Mouse (Mus musculus) hindbrain, embryonic 16.5 days (tissue): Measurements from ENCODE around the gene Syt1. TPM values are rescaled to one million over a fixed set of nuclear protein-coding genes. Genes with fewer than 3 reads are reported as not detected.
A peak's percentile ranks its signal among the peaks of the same experiment; 100 is the strongest.

Experiments
- ATAC-seq: fragments of 200-750 bp; cut with Nextera tagmentation; 2 replicates; pipeline ENCODE4 v1.8.0; 2017; ENCODE audit warnings: moderate TSS enrichment, moderate library complexity
- H3K27ac ChIP-seq: fragments of 300-500 bp; sonication (generic); 2 replicates; pipeline ENCODE4 v1.5.1; 2014; ENCODE audit warnings: low read depth, mild to moderate bottlenecking, control low read depth, low read length, moderate library complexity
- H3K27me3 ChIP-seq: fragments of 300-500 bp; sonication (generic); replicated peaks from 2 replicates; pipeline ENCODE4 v1.6.1; 2014; ENCODE audit warnings: low read length; ENCODE audit not compliant: control insufficient read depth, insufficient read depth
- H3K36me3 ChIP-seq: fragments of 300-500 bp; sonication (generic); 2 replicates; pipeline ENCODE4 v1.6.1; 2014; ENCODE audit warnings: mild to moderate bottlenecking, low read length, moderate library complexity, mixed read lengths; ENCODE audit not compliant: control insufficient read depth, insufficient read depth
- H3K4me1 ChIP-seq: fragments of 300-500 bp; sonication (generic); 2 replicates; pipeline ENCODE4 v1.6.1; 2014; ENCODE audit warnings: low read depth, low read length; ENCODE audit not compliant: control insufficient read depth, insufficient read depth
- H3K4me2 ChIP-seq: fragments of 300-500 bp; sonication (generic); 2 replicates; pipeline ENCODE4 v1.6.1; 2014; ENCODE audit warnings: mild to moderate bottlenecking, low read length, control low read depth, moderate library complexity
- H3K4me3 ChIP-seq: fragments of 300-500 bp; sonication (generic); 2 replicates; pipeline ENCODE4 v1.5.1; 2014; ENCODE audit warnings: mild to moderate bottlenecking, low read length, control low read depth, moderate library complexity
- H3K9ac ChIP-seq: fragments of 300-500 bp; sonication (generic); 2 replicates; pipeline ENCODE4 v1.6.1; 2014; ENCODE audit warnings: low read depth, mild to moderate bottlenecking, control low read depth, low read length, moderate library complexity
- H3K9me3 ChIP-seq: fragments of 300-500 bp; sonication (generic); 2 replicates; pipeline ENCODE4 v1.6.1; 2014; ENCODE audit warnings: mild to moderate bottlenecking, low read length, moderate library complexity; ENCODE audit not compliant: control insufficient read depth
- WGBS: fragments of 180-500 bp; shearing (Covaris S2); extraction: QIAGEN DNeasy Blood & Tissue Kit; methylation state at CpG from one replicate; pipeline ENCODE4 v1.1.7; 2014; 5-methylcytosine and 5-hydroxymethylcytosine counted together
- polyA plus RNA-seq: library from polyadenylated mRNA; unstranded; fragments of >200 nt; fragmentation: Nextera tagmentation; extraction: Ambion mirVana; gene quantifications from 2 replicates; pipeline ENCODE4 v1.2.1, GENCODE M21; 2015

The Syt1 gene
- polyA plus RNA-seq, 1 experiment from 2014 or later: 149 TPM

- no peaks in the 10 kb centered on the region for H3K36me3 ChIP-seq
- 66% methylated on average over 4 of the region's 4 CpGs for WGBS
- ATAC-seq: no peak
- no peak overlapping the region for H3K4me3 ChIP-seq
- H3K4me2 ChIP-seq: no peak overlapping the region
- no peaks in the 10 kb centered on the region for H3K9me3 ChIP-seq
- no peak overlapping the region for H3K9ac ChIP-seq
- H3K4me1 ChIP-seq: peaks cover 5% of the 10 kb centered on the region; the same call in 1 of the 2 replicates
- H3K27ac ChIP-seq: no peak overlapping the region
- no peaks in the 10 kb centered on the region for H3K27me3 ChIP-seq
Observed at GRCm38 (mm10) chr10:108572764-108573163, 438.0 kb downstream of the Syt1 start.

GRCm38 (mm10) chr10:108571104-108571503 is 439.7 kb downstream of the Syt1 start:
- no peak overlapping the region for H3K4me2 ChIP-seq
- whole genome bisulfite sequencing: 47% methylated on average over 5 of the region's 5 CpGs
- H3K36me3 ChIP-seq: no peaks in the 10 kb centered on the region
- H3K9ac ChIP-seq: no peak overlapping the region
- no peak overlapping the region for H3K4me3 ChIP-seq
- no peaks in the 10 kb centered on the region for H3K9me3 ChIP-seq
- ATAC-seq: no peak
- no peaks in the 10 kb centered on the region for H3K27me3 ChIP-seq
- H3K4me1 ChIP-seq: peaks cover 4% of the 10 kb centered on the region; the same call in 1 of the 2 replicates
- H3K27ac ChIP-seq: no peak overlapping the region

- WGBS: 65% methylated on average over 6 of the region's 6 CpGs
- no peak overlapping the region for H3K9ac ChIP-seq
- no peak overlapping the region for H3K27ac ChIP-seq
- no peaks in the 10 kb centered on the region for H3K36me3 ChIP-seq
- H3K4me3 ChIP-seq: no peak overlapping the region
- no peaks in the 10 kb centered on the region for H3K9me3 ChIP-seq
- peak; percentile 45; the same call in 1 of the 2 replicates for ATAC-seq
- H3K27me3 ChIP-seq: no peaks in the 10 kb centered on the region
- peaks cover 4% of the 10 kb centered on the region; the same call in 1 of the 2 replicates for H3K4me1 ChIP-seq
- no peak overlapping the region for H3K4me2 ChIP-seq
Observed at GRCm38 (mm10) chr10:108569568-108570139, 441.1 kb downstream of the Syt1 start.

GRCm38 (mm10) chr10:108568925-108569324 is 441.9 kb downstream of the Syt1 start:
- no peaks in the 10 kb centered on the region for H3K9me3 ChIP-seq
- H3K4me2 ChIP-seq: no peak overlapping the region
- no peak for ATAC-seq
- H3K27me3 ChIP-seq: no peaks in the 10 kb centered on the region
- no peaks in the 10 kb centered on the region for H3K36me3 ChIP-seq
- H3K9ac ChIP-seq: no peak overlapping the region
- H3K27ac ChIP-seq: no peak overlapping the region
- 57% methylated on average over 6 of the region's 6 CpGs for WGBS
- H3K4me1 ChIP-seq: peaks cover 4% of the 10 kb centered on the region; the same call in 1 of the 2 replicates
- no peak overlapping the region for H3K4me3 ChIP-seq

GRCm38 (mm10) chr10:108568136-108568535 is 442.6 kb downstream of the Syt1 start:
- no peaks in the 10 kb centered on the region for H3K9me3 ChIP-seq
- no peaks in the 10 kb centered on the region for H3K36me3 ChIP-seq
- peaks cover 4% of the 10 kb centered on the region; the same call in 1 of the 2 replicates for H3K4me1 ChIP-seq
- no peaks in the 10 kb centered on the region for H3K27me3 ChIP-seq
- no peak overlapping the region for H3K4me3 ChIP-seq
- H3K4me2 ChIP-seq: no peak overlapping the region
- WGBS: 12% methylated on average over 8 of the region's 8 CpGs
- H3K27ac ChIP-seq: no peak overlapping the region
- H3K9ac ChIP-seq: no peak overlapping the region
- ATAC-seq: peak; percentile 48; the same call in 1 of the 2 replicates

GRCm38 (mm10) chr10:108567456-108567855 is 443.3 kb downstream of the Syt1 start:
- H3K36me3 ChIP-seq: no peaks in the 10 kb centered on the region
- ATAC-seq: no peak
- H3K9ac ChIP-seq: no peak overlapping the region
- H3K27me3 ChIP-seq: no peaks in the 10 kb centered on the region
- H3K27ac ChIP-seq: no peak overlapping the region
- no peak overlapping the region for H3K4me2 ChIP-seq
- 92% methylated on average over 6 of the region's 6 CpGs for WGBS
- peaks cover 4% of the 10 kb centered on the region; the same call in 1 of the 2 replicates for H3K4me1 ChIP-seq
- H3K4me3 ChIP-seq: no peak overlapping the region
- H3K9me3 ChIP-seq: no peaks in the 10 kb centered on the region

GRCm38 (mm10) chr10:108559607-108559908 is 451.2 kb downstream of the Syt1 start:
- Histone ChIP-seq H3K27me3 (no peaks in the 10 kb centered on the region), H3K4me2 (no peak overlapping the region), H3K27ac (no peak overlapping the region), H3K9ac (no peak overlapping the region), H3K4me1 (no peaks in the 10 kb centered on the region), H3K36me3 (no peaks in the 10 kb centered on the region), H3K4me3 (no peak overlapping the region), H3K9me3 (no peaks in the 10 kb centered on the region)
- WGBS: 48% methylated on average over 2 of the region's 2 CpGs
- no peak for ATAC-seq

- WGBS: 59% methylated on average over 19 of the region's 19 CpGs
- Histone ChIP-seq H3K27ac (no peak overlapping the region), H3K9me3 (no peaks in the 10 kb centered on the region), H3K4me2 (no peak overlapping the region), H3K9ac (no peak overlapping the region), H3K4me1 (no peaks in the 10 kb centered on the region), H3K27me3 (no peaks in the 10 kb centered on the region), H3K4me3 (no peak overlapping the region), H3K36me3 (no peaks in the 10 kb centered on the region)
- ATAC-seq: no peak
Observed at GRCm38 (mm10) chr10:108558812-108559606, 451.8 kb downstream of the Syt1 start.

- no peaks in the 10 kb centered on the region for H3K4me1 ChIP-seq
- ATAC-seq: no peak
- no peaks in the 10 kb centered on the region for H3K27me3 ChIP-seq
- no peaks in the 10 kb centered on the region for H3K36me3 ChIP-seq
- 76% methylated on average over 6 of the region's 6 CpGs for WGBS
- H3K9me3 ChIP-seq: no peaks in the 10 kb centered on the region
- H3K4me2 ChIP-seq: no peak overlapping the region
- H3K9ac ChIP-seq: no peak overlapping the region
- no peak overlapping the region for H3K27ac ChIP-seq
- H3K4me3 ChIP-seq: no peak overlapping the region
Observed at GRCm38 (mm10) chr10:108552544-108552943, 458.2 kb downstream of the Syt1 start.
